Mouse (Mus musculus): ENCODE measurements at regions not wholly inside any gene's neighbourhood (a gene's known extent, or its start where the extent isn't known, plus 50 kb on each side); places are given as distances from the start of the nearest gene placed in this dataset.

DNA sequence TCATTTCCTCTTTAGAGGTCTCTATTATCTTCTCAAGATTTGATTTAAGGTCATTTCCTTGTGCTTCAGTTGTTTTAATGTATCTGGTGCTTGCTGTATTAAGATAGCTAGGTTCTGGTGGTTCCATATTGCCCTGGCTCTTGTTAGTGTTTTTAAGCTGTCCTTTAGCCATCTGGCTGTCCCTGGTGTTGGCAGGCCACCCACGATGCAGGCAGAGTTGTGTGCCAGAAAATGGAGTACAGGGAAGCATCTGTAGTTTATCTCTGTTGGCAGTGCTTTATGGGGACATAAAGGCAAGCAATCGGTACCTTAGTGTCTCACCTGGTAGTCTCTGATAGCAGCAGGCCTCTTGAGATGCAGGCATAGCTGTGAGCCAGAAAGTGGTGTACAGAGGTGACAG lies 162.1 kb downstream of the Ice1 start:
- no peak for DNase-seq (ENCODE audit: low spot score)

DNA sequence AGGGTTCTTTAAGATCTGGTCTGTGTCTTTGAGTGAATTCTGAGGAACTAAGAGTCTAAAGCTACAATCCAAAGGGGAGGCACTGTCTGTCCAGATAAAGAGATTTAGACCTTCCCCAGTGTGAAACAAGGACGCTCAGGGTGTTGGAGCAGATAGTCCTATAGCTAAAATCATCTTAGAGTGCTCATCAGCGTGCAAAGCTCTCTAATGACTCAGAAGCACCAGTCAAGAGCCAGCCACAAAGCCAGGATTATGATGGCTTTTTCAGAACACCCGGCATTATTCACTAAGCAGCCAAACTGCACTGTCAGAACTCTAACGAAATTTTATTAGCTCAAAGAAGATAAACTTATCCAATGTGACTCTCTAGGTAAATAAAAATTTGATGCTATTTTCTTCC lies 138.1 kb downstream of the Ice1 start:
- DNase-seq (ENCODE audit: low spot score): no peak
